Mouse (Mus musculus) CD4-positive, CD25-positive, alpha-beta regulatory T cell, adult 2 months (primary cell): ENCODE results near the gene Haus3.

ENCODE experiments used
- DNase-seq: peaks from one replicate; pipeline ENCODE4 v3.0.0-alpha.2; 2012; ENCODE audit warnings: low read depth, low spot score

Gene Haus3

DNA sequence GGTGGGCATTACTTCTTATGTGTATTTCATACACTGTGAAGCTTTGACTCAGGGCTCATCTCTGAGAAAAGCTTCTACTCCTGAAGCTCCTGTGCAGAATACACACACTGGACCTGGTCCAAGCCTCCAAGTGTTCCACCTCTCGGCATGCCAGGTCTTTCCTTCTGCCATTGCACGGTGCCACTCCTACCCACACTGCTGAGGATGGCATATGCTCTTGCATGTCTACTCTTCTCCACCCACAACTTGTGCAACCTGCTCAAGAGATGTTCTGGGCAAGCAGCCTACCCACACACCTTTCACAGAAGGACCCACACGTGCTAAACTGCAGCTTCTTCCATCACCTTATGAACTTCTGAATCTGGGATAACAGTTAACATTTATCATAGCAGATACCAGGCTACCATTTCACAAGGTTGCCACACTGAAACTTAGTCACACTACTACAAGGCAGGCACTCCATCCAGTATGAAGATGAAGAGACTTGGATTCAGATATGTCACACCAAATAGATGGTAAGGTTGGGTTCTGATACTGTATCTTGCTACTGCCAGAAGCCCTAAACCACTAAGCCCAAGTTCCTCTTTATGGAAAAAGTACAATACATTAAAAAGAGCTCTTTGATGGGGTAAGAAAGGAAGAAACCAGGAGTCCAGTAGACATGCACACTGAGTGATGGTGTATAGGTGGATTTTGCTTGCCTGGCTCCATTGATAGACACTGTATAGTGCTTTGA is 50.0 kb downstream of the Haus3 start:
- DNase-seq: no peak

GRCm38 (mm10) chr5:34105681-34106080 is 63.6 kb downstream of the Haus3 start:
- DNase-seq: no peak
